Comparison of ENCODE assay signal across 13 mouse cellular contexts in genomic region chr6:103023326-103023725, GRCm38 (mm10).
"Had no signal": no experiment of that assay in that cellular context is flagged by ENCODE, and none has a peak within 500 bp of the region (broad histone marks: within the 10 kb centered on the region; RNA-seq: fewer than 3 reads in every experiment).

No protein-coding gene starts in this region.

- H3K9ac ChIP-seq: hindbrain, embryonic 14.5 days; intestine, embryonic 15.5 days; limb, embryonic 15.5 days; liver, embryonic 12.5 days; midbrain, embryonic 15.5 days; neural tube, embryonic 13.5 days had no signal

- H3K4me2 ChIP-seq: hindbrain, embryonic 14.5 days; intestine, embryonic 15.5 days; limb, embryonic 15.5 days; liver, embryonic 12.5 days; midbrain, embryonic 11.5 days; midbrain, embryonic 15.5 days; neural tube, embryonic 13.5 days had no signal

- H3K27me3 ChIP-seq: intestine, embryonic 15.5 days; limb, embryonic 15.5 days; liver, embryonic 12.5 days; midbrain, embryonic 15.5 days; neural tube, embryonic 13.5 days had no signal

- H3K9me3 ChIP-seq: intestine, embryonic 15.5 days; limb, embryonic 15.5 days; liver, embryonic 12.5 days; midbrain, embryonic 15.5 days; neural tube, embryonic 13.5 days had no signal

- H3K4me1 ChIP-seq: intestine, embryonic 15.5 days; limb, embryonic 15.5 days; liver, embryonic 12.5 days; midbrain, embryonic 15.5 days; neural tube, embryonic 13.5 days had no signal

- H3K36me3 ChIP-seq: intestine, embryonic 15.5 days; limb, embryonic 15.5 days; liver, embryonic 12.5 days; midbrain, embryonic 15.5 days; neural tube, embryonic 13.5 days had no signal

- H3K27ac ChIP-seq: hindbrain, embryonic 14.5 days; intestine, embryonic 15.5 days; layer of hippocampus, adult 2 months; limb, embryonic 15.5 days; liver, embryonic 12.5 days; midbrain, embryonic 15.5 days; neural tube, embryonic 13.5 days had no signal

- ATAC-seq: intestine, embryonic 15.5 days; liver, embryonic 12.5 days; midbrain, embryonic 15.5 days had no signal

- H3K4me3 ChIP-seq: intestine, embryonic 15.5 days; layer of hippocampus, adult 2 months; limb, embryonic 15.5 days; liver, embryonic 12.5 days; midbrain, embryonic 15.5 days; neural tube, embryonic 13.5 days had no signal

- DNase-seq: retina, postnatal 1 day; right cerebral cortex, postnatal 4 days; spleen, adult 18-20 months; thymus, adult 18-20 months; thymus, postnatal 14 days had no signal
